ENCODE assay signal across 25 mouse cellular contexts in genomic region chr13:91520968-91521367, GRCm38 (mm10).
"Had no signal": no experiment of that assay in that cellular context is flagged by ENCODE, and none has a peak within 500 bp of the region (broad histone marks: within the 10 kb centered on the region; RNA-seq: fewer than 3 reads in every experiment).

No protein-coding gene starts in this region.

- H3K36me3 ChIP-seq: hindbrain, embryonic 13.5 days; intestine, embryonic 15.5 days had no signal

- H3K4me1 ChIP-seq: intestine, embryonic 15.5 days had no signal

- ATAC-seq: hindbrain, embryonic 16.5 days; inflammation-experienced regulatory T-cells, adult 6 months; intestine, embryonic 15.5 days; intestine, postnatal 0 days had no signal

- H3K9ac ChIP-seq: heart, embryonic 13.5 days; heart, embryonic 15.5 days; hindbrain, embryonic 13.5 days; intestine, embryonic 15.5 days; limb, embryonic 12.5 days had no signal

- DNase-seq: gastrocnemius, adult 2 months; gastrocnemius, postnatal 10 days; gastrocnemius, postnatal 25 days; heart, adult 11 months; heart, adult 2 months; heart, postnatal 14 days; heart, postnatal 36 days; kidney, adult 18-20 months; kidney, adult 8-10 months; kidney, postnatal 10 days; kidney, postnatal 4 days; liver had no signal

- H3K27me3 ChIP-seq: heart, embryonic 13.5 days; heart, embryonic 15.5 days; hindbrain, embryonic 13.5 days; intestine, embryonic 15.5 days; limb, embryonic 12.5 days had no signal

- H3K4me3 ChIP-seq: gastrocnemius, adult 2 months; heart, adult 2 months; heart, embryonic 13.5 days; heart, embryonic 15.5 days; hindbrain, embryonic 13.5 days; intestine, embryonic 15.5 days; layer of hippocampus, adult 2 months; left cerebral cortex, adult 2 months; limb, embryonic 10.5 days; limb, embryonic 12.5 days had no signal

- H3K9me3 ChIP-seq: heart, embryonic 13.5 days; heart, embryonic 15.5 days; hindbrain, embryonic 13.5 days; intestine, embryonic 15.5 days; limb, embryonic 10.5 days; limb, embryonic 12.5 days had no signal

- H3K27ac ChIP-seq: gastrocnemius, adult 2 months; heart, adult 2 months; heart, embryonic 13.5 days; heart, embryonic 15.5 days; hindbrain, embryonic 13.5 days; intestine, embryonic 15.5 days; layer of hippocampus, adult 2 months; left cerebral cortex, adult 2 months; limb, embryonic 10.5 days; limb, embryonic 12.5 days had no signal

- H3K4me2 ChIP-seq: heart, embryonic 11.5 days; heart, embryonic 13.5 days; heart, embryonic 15.5 days; hindbrain, embryonic 13.5 days; intestine, embryonic 15.5 days; limb, embryonic 12.5 days; liver, embryonic 11.5 days had no signal
